Mouse (Mus musculus) thymus, adult 2 months (tissue): ENCODE results near the gene Dnajb8.

Source experiments
- CTCF ChIP-seq: fragments of 200-500 bp; IDR thresholded peaks from 2 replicates; pipeline ENCODE4 v1.5.1; 2012; ENCODE audit warnings: mild to moderate bottlenecking, control low read depth, low read length, moderate library complexity, borderline replicate concordance; ENCODE audit not compliant: control insufficient read depth, poor library complexity, insufficient read depth; ENCODE audit errors: extremely low read depth
- POLR2A ChIP-seq: fragments of 200-500 bp; IDR thresholded peaks from 2 replicates; pipeline ENCODE4 v1.6.1; 2012; ENCODE audit warnings: mild to moderate bottlenecking, low read length, control low read depth, moderate library complexity; ENCODE audit not compliant: control insufficient read depth, poor library complexity, insufficient read depth; ENCODE audit errors: extremely low read depth

- TF ChIP-seq CTCF (no peak), POLR2A (no peak)
These were observed 22.1 kb upstream of the Dnajb8 start for GRCm38 (mm10) chr6:88199718-88200692.
